Mouse (Mus musculus) hindbrain, embryonic 11.5 days (tissue): Measurements from ENCODE around the gene Ccl1. TPM values are rescaled to one million over a fixed set of nuclear protein-coding genes. Genes with fewer than 3 reads are reported as not detected.

Experiments
- ATAC-seq: fragments of 200-750 bp; cut with Nextera tagmentation; 2 replicates; pipeline ENCODE4 v1.8.0; 2017; ENCODE audit warnings: mild to moderate bottlenecking, moderate TSS enrichment, moderate library complexity; ENCODE audit not compliant: low FRiP score
- DNase-seq: peaks from one replicate; pipeline ENCODE4 v3.0.0-alpha.2; 2015; ENCODE audit warnings: low spot score
- H3K27ac ChIP-seq: fragments of 300-500 bp; sonication (generic); 2 replicates; pipeline ENCODE4 v1.5.1; 2014; ENCODE audit warnings: mild to moderate bottlenecking, low read depth, low read length
- H3K27me3 ChIP-seq: fragments of 300-500 bp; sonication (generic); 2 replicates; pipeline ENCODE4 v1.6.1; 2014; ENCODE audit warnings: mild to moderate bottlenecking, low read length, moderate library complexity, mixed read lengths; ENCODE audit not compliant: control insufficient read depth, insufficient read depth
- H3K36me3 ChIP-seq: fragments of 300-500 bp; sonication (generic); 2 replicates; pipeline ENCODE4 v1.6.1; 2014; ENCODE audit warnings: mild to moderate bottlenecking, low read length, moderate library complexity, mixed read lengths; ENCODE audit not compliant: control insufficient read depth, insufficient read depth
- H3K4me1 ChIP-seq: fragments of 300-500 bp; sonication (generic); replicated peaks from 2 replicates; pipeline ENCODE4 v1.6.1; 2014; ENCODE audit warnings: low read length, mixed read lengths; ENCODE audit not compliant: control insufficient read depth, insufficient read depth
- H3K4me2 ChIP-seq: fragments of 300-500 bp; sonication (generic); replicated peaks from 2 replicates; pipeline ENCODE4 v1.6.1; 2014; ENCODE audit warnings: mild to moderate bottlenecking, low read depth, low read length
- H3K4me3 ChIP-seq: fragments of 300-500 bp; sonication (generic); 2 replicates; pipeline ENCODE4 v1.5.1; 2014; ENCODE audit warnings: low read depth, low read length
- H3K9ac ChIP-seq: fragments of 300-500 bp; sonication (generic); 2 replicates; pipeline ENCODE4 v1.6.1; 2014; ENCODE audit warnings: low read depth, low read length
- H3K9me3 ChIP-seq: fragments of 300-500 bp; sonication (generic); 2 replicates; pipeline ENCODE4 v1.6.1; 2016; ENCODE audit warnings: low read length; ENCODE audit not compliant: control insufficient read depth
- WGBS: fragments of 180-500 bp; shearing (Covaris S2); extraction: QIAGEN DNeasy Blood & Tissue Kit; methylation state at CpG from one replicate; pipeline ENCODE4 v1.1.7; 2014; 5-methylcytosine and 5-hydroxymethylcytosine counted together
- polyA plus RNA-seq: library from polyadenylated mRNA; unstranded; fragments of >200 nt; fragmentation: Nextera tagmentation; extraction: Ambion mirVana; gene quantifications from 2 replicates; pipeline ENCODE4 v1.2.1, GENCODE M21; 2014

Gene Ccl1
- polyA plus RNA-seq, 1 experiment from 2014 or later = not detected

DNA sequence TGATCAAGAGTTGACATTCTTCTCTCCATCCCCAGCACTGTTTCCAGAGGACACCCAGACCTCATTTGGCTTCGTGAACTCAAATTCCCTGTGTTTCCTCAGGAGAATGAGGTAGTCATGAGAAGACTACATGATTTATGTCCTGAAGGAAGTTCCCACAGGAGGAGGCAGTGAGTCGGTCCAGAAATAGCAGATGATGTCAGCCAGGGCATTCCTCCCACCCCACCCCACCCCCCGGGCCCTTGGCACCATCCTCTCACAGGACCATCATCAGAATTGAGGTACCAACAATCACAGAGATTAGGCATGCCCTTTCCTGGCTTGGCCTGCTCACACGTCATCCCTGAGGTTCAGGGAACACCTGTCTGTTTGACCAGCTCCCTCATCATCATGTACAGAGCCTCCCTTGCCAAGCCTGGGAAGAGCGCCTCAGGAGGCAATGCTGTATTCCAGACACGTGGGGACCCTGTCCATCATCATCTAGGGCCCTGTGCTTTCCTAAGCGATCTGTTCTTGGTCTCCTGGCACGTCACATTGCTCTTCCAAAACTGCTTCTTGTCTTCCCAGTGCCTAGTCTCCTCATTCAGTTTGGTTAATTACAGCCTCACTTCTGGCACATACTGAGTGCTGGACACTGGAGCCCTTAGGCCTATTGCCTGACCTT, 31.2 kb downstream of the Ccl1 start:
- Histone ChIP-seq H3K9me3 (no peaks in the 10 kb centered on the region), H3K4me2 (no peak overlapping the region), H3K4me1 (no peaks in the 10 kb centered on the region; the same call in 1 of the 2 replicates), H3K36me3 (no peaks in the 10 kb centered on the region), H3K27me3 (no peaks in the 10 kb centered on the region), H3K4me3 (no peak overlapping the region), H3K9ac (no peak overlapping the region), H3K27ac (no peak overlapping the region)
- ATAC-seq (no peak), DNase-seq (no peak)
- 69% methylated on average over 8 of the region's 8 CpGs for WGBS

DNA sequence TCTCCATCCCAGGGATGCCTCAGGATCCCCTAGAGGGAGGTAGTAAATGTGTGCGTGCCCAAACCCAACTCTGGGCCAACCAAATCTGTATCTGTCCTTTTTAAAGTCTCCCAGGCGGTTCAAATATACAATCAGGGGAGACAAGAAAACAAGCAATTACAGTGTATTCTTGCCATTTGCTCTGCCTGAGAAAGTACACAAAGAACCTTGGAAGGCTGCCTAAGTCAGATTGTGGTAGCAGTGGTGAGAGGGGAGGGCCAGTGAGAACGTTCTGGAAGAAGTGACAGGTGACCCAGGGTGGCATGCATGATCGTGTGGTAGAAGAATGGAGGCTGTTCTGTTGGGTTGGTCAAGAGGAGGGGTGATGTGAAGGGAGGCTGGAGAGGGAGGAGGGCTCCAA, 46.4 kb downstream of the Ccl1 start:
- ATAC-seq = no peak
- Histone ChIP-seq H3K4me3 (no peak overlapping the region), H3K27me3 (no peaks in the 10 kb centered on the region), H3K4me2 (no peak overlapping the region), H3K4me1 (peaks cover 3% of the 10 kb centered on the region; the same call in 1 of the 2 replicates), H3K9ac (no peak overlapping the region), H3K36me3 (no peaks in the 10 kb centered on the region), H3K27ac (no peak overlapping the region), H3K9me3 (no peaks in the 10 kb centered on the region)
- WGBS = 53% methylated on average over 4 of the region's 4 CpGs
- no peak for DNase-seq

DNA sequence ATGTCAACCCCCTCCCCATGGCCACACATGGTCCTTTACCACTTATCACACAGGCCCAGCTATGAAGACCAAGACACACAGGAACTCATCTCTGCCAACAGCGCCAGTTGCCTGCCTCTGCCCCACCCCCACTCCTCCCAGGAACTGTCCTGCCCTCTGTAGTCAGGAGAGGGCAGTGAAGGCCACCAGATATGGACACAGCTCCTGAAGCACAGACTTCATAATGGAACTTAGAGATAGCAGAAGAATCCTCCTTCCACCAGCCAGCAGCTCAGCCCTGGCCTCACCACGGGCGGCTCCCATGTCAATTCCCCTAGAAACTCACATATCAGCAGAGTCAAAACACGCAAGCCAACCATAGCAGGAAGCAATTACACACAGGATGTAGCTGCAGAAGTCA, 49.9 kb downstream of the Ccl1 start:
- 23% methylated on average over 4 of the region's 4 CpGs for WGBS
- peak; percentile 35; the same call in 1 of the 2 replicates for ATAC-seq
- no peaks in the 10 kb centered on the region for H3K27me3 ChIP-seq

DNA sequence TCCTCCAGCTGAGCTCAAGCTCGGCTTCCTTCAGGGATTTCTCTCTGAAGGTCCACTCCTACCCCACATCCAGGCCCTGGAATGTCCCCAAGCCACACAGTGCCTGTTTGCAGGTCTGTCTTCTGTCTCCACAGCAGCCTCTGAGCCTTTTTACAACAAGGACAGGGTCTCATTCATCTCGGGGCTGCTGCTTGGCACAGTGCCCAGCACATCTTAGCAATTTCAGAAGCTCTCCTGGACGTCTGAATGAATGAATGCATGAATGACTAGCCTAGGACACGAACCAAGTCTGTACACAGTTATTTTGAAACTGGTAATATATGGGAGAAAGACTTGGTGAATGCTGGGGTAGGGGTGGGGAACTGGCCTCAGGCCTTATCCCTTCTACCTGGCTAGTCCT, 52.1 kb downstream of the Ccl1 start:
- no peaks in the 10 kb centered on the region for H3K4me1 ChIP-seq
- 57% methylated on average over 4 of the region's 4 CpGs for WGBS
- no peak for ATAC-seq
- no peak overlapping the region for H3K4me2 ChIP-seq
- H3K4me3 ChIP-seq = no peak overlapping the region
- no peaks in the 10 kb centered on the region for H3K9me3 ChIP-seq
- no peaks in the 10 kb centered on the region for H3K36me3 ChIP-seq
- no peak overlapping the region for H3K27ac ChIP-seq
- no peak overlapping the region for H3K9ac ChIP-seq
- no peak for DNase-seq
- no peaks in the 10 kb centered on the region for H3K27me3 ChIP-seq

More for the DNA sequence above, 49.9 kb downstream of the Ccl1 start:
- H3K4me1 ChIP-seq = peaks cover 3% of the 10 kb centered on the region; the same call in 1 of the 2 replicates
- no peaks in the 10 kb centered on the region for H3K9me3 ChIP-seq
- H3K36me3 ChIP-seq = no peaks in the 10 kb centered on the region
- H3K27ac ChIP-seq = no peak overlapping the region
- H3K9ac ChIP-seq = no peak overlapping the region
- H3K4me3 ChIP-seq = no peak overlapping the region
- H3K4me2 ChIP-seq = no peak overlapping the region
- peak; percentile 63 for DNase-seq

DNA sequence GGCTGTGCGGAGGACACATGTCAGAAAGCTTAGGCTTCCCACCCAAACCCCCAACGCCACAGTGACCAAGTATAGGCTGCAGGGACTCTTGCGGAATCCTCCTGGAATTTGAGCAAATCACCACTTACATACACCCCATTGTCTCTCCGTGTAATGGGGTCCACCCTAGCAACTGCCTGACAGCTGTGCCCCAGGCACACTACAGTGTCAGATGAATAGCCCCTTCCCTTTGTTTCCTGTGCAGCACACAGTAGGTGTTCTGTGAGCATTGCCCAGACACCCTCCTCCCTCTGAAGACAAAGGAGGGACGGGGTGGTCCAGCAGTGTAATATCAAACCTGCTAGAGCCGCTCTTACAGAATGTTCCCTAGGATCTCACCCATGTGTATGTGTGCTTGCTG, 54.2 kb downstream of the Ccl1 start:
- Histone ChIP-seq H3K9ac (no peak overlapping the region), H3K4me1 (no peaks in the 10 kb centered on the region), H3K4me3 (no peak overlapping the region), H3K36me3 (no peaks in the 10 kb centered on the region), H3K4me2 (no peak overlapping the region), H3K9me3 (no peaks in the 10 kb centered on the region), H3K27ac (no peak overlapping the region), H3K27me3 (no peaks in the 10 kb centered on the region)
- WGBS = 39% methylated on average over 6 of the region's 6 CpGs
- ATAC-seq = 0 out of 2 replicates have a peak, but pooled peaks have one; percentile 22
- no peak for DNase-seq

DNA sequence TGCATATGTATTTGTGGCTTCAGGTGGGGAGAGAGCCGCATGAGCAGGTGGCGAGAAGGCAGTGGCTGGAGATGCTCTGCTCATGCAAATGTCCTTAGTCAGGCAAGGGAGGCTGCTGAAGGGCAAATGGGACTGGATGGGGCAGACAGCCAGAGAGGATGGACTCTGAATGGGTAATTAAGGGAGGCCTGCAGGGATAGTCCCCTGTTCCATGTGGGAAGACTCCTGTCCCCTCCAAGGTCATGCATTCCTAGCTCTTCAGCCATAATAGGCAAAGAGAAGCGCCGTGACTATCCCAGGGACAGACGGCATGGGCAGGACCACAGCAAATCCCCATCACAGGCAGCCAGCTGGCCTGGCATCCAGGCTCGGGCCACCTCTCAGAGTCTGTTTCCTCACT, 55.5 kb downstream of the Ccl1 start:
- no peak for ATAC-seq
- H3K4me2 ChIP-seq = no peak overlapping the region
- DNase-seq = no peak
- no peaks in the 10 kb centered on the region for H3K9me3 ChIP-seq
- H3K27ac ChIP-seq = no peak overlapping the region
- H3K9ac ChIP-seq = no peak overlapping the region
- no peaks in the 10 kb centered on the region for H3K27me3 ChIP-seq
- no peak overlapping the region for H3K4me3 ChIP-seq
- no peaks in the 10 kb centered on the region for H3K36me3 ChIP-seq
- no peaks in the 10 kb centered on the region for H3K4me1 ChIP-seq
- 83% methylated on average over 6 of the region's 6 CpGs for WGBS

DNA sequence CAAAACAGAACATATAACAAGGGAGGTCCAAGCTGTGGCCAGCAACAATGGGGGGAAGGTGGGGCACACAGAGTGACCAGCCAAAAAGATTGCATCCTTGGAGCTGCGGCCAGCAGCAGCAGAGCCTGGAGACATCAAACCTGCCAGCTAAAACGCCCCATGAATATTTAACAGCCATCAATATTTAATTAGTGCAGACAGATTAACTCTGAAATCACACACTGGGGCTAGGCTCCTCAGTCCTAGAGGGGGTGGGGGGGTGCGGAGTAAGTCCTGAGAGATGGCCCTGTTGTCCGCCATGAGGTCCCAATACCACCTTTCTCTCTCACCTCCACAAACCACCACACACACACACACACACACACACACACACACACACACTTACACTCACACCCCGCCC, 68.1 kb downstream of the Ccl1 start:
- DNase-seq (no peak), ATAC-seq (no peak)
- H3K36me3 ChIP-seq = no peaks in the 10 kb centered on the region
- no peak overlapping the region for H3K4me2 ChIP-seq
- H3K4me3 ChIP-seq = no peak overlapping the region
- no peaks in the 10 kb centered on the region for H3K9me3 ChIP-seq
- 69% methylated on average over 5 of the region's 5 CpGs for WGBS
- no peak overlapping the region for H3K27ac ChIP-seq
- no peaks in the 10 kb centered on the region for H3K4me1 ChIP-seq
- no peak overlapping the region for H3K9ac ChIP-seq
- H3K27me3 ChIP-seq = no peaks in the 10 kb centered on the region

DNA sequence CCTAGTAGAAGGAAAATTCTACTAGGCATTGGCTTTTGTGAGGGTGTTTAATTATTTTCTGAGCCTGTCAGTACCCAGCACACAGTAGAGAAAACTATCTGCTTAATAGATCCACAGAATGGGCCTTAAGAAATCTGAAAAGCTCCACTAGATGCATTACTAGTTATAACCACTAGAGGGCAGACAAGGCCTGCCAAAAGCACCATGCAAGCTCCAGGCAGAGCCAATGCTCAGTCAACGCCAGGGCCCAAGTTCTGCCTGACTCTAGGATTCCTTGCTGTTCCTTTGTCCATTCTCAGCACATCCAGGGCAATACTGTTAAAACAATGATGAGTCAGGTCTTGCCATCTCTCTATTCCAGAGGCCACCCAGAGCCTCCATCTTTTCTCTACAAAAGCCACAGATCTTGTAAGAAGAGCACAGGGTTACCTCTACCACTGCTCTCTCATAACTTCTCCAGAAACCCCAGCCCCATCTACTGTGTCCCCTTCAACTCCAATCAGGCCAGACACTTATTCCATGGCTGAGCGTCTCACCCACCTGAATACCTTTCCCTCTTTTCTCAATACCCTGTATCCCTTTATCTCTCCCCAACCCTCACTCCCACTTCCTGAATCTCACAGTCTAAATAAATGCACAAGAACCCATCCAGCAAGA, 69.8 kb downstream of the Ccl1 start:
- no peak for ATAC-seq
- H3K9ac ChIP-seq = no peak overlapping the region
- no peak overlapping the region for H3K4me3 ChIP-seq
- DNase-seq = peak; percentile 79
- H3K4me1 ChIP-seq = no peaks in the 10 kb centered on the region
- 32% methylated on average over 2 of the region's 2 CpGs for WGBS
- H3K36me3 ChIP-seq = no peaks in the 10 kb centered on the region
- H3K27me3 ChIP-seq = no peaks in the 10 kb centered on the region
- H3K27ac ChIP-seq = no peak overlapping the region
- no peaks in the 10 kb centered on the region for H3K9me3 ChIP-seq
- no peak overlapping the region for H3K4me2 ChIP-seq

DNA sequence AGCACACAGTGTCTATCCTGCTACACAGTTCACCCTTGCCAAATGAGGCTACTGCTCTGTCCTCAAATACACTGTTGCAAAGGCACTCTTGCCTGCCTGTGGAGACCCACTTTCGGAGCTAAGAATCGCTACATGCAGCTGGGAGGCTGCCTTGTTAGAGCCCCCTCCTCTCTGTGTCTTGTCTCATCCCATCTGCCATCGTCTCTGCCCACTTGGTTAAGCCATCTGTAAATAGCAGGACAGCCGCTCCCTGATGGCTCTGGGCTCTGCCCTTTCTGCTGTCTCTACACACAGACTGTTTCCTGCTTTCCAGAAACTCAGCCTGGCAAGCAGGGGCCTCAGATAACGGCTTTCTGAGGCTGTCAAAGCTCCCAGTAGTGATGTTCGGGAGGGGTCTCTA, 71.5 kb downstream of the Ccl1 start:
- H3K36me3 ChIP-seq = no peaks in the 10 kb centered on the region
- H3K4me2 ChIP-seq = no peak overlapping the region
- no peak overlapping the region for H3K9ac ChIP-seq
- no peak overlapping the region for H3K27ac ChIP-seq
- H3K4me3 ChIP-seq = no peak overlapping the region
- ATAC-seq (no peak), DNase-seq (no peak)
- H3K4me1 ChIP-seq = no peaks in the 10 kb centered on the region
- no peaks in the 10 kb centered on the region for H3K9me3 ChIP-seq
- no peaks in the 10 kb centered on the region for H3K27me3 ChIP-seq
- 66% methylated on average over 6 of the region's 6 CpGs for WGBS
